Mouse (Mus musculus) NIH3T3 (cell line): Measurements from ENCODE around the gene Pom121.
A peak's percentile ranks its signal among the peaks of the same experiment; 100 is the strongest.

Experiments used
- DNase-seq: peaks from one replicate; pipeline ENCODE4 v3.0.0-alpha.2; 2012; ENCODE audit warnings: low read depth

The Pom121 gene

GRCm38 (mm10) chr5:135394004-135394823 is at the start of gene Pom121:
Gene Pom121 (minus strand): TSS chr5:135394546.
- peak; percentile 94 for DNase-seq

- peak; percentile 49 for DNase-seq
These were observed 48.1 kb upstream of the Pom121 start for GRCm38 (mm10) chr5:135442430-135442829.

DNA sequence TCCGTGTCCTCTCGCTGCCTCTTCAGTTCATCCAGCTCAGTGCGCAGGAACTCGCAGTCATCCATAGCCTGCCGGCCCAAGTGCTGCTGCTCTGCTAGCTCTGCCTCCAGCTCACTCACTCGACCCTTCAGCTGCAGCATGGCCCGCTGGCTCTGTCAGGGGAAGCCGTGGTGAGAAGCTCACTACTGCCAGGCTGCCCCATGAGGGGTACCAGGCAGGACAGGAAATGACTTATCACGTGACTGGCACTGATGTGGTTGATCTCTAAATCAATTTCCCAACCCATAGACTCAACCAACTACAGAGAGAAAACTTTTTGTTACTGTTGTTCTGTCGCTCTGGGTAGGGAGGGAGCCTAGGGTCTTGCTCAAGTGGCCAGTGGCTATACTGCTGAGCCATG is 40.7 kb upstream of the Pom121 start:
- DNase-seq = no peak

DNA sequence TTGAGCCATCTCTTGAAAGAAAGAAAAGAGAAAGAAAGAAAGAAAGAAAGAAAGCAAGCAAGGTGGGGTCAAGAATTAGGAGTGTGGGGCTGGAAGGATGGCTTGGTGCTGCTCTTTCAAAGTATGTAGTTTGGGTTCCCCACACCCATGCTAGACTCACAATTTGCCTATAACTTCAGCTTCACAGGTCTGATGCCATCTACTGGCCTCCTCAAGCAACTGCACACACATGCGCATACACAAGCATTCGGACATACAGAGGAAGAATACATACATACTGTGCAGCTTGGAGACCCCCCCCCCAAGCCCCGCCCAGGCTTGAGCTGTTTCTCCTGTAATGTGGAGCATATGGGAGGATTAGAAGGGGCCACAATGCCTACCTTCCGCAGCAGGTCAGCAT is 39.5 kb upstream of the Pom121 start:
- DNase-seq = no peak

- DNase-seq = no peak
These were observed 36.8 kb upstream of the Pom121 start for GRCm38 (mm10) chr5:135431111-135431510.

- peak; percentile 45 for DNase-seq
These were observed 34.4 kb upstream of the Pom121 start for GRCm38 (mm10) chr5:135428786-135429185.

DNA sequence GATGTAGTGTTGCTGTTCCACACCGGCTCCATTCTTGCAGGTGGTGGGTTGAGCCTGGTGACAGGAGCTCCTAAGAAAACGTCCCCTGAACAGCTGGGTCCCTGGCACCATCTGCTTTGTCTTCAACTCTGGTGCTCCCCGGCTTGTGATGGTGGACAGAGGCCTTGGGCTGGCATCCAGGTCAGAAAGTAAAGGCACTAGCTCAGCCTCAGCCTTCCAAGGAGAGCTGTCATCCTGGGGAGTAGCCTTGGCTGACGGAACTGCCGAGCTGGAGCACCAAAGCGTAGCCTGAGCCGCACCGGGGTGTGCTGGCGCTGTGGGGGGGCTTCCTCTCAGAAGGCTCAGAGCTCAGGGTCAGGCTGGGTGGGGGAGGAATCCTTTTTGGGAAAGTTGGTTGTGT is 15.9 kb upstream of the Pom121 start:
- DNase-seq = no peak

DNA sequence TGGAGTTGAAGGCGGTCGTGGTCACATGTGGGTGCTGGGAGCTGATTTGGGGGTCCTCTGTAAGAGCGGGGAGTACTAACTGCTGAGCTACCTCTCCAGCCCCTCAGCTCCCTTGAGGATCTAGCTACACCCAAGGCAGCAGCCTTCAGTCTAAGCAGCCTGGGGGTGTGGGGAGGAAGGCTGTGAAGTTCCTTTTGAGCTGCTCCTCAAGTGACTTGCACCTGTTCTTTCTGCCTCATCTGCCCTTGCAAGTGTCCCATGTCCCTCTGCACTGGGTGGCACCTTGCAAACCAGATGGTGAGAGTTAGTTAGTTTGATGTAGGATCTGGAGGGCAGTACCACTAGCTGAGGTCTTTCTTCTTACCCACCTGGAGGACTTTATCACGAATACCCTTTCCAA is 13.8 kb upstream of the Pom121 start:
- DNase-seq = no peak

- peak; percentile 14 for DNase-seq
These were observed 11.1 kb upstream of the Pom121 start for GRCm38 (mm10) chr5:135405437-135405836.

DNA sequence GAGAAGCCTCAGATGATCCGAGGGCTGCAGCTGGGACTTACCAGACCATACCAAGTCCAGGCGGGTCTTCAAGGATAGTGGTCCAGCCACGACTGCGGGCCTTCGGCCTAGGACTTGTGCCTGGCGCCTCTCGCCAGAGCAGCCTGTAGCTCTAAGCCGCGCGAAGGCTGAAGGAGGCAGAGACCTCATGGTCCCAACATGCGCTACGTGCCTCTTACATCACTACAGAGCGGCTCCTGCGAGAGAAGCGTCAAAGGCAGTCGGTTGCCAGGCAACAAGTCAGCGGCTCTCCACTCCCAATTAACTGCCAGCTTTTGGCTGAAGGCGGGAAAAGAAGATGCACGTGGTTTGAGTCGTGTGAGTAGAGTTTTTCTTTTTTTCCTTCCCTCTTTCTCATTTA is 10.3 kb upstream of the Pom121 start:
- DNase-seq = no peak

DNA sequence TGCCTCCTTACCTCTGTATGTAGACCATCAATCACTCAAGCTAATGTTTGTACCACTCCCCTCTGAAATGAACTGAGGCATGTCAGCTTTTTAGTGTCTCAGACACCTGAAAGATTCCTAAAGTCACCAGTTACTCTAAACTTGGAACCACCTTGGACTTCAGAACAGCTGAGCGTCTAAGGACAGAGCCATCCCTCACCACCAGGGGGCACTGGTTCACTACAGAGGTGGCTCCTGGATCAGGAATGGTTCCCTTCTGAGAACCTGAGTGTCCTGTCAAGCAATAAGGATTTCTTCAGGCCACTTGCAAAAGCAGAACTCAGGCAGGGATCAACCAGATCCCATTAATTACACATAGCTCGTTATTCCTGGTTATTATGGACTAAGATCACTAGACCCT is 5.9 kb upstream of the Pom121 start:
- DNase-seq = peak; percentile 92

DNA sequence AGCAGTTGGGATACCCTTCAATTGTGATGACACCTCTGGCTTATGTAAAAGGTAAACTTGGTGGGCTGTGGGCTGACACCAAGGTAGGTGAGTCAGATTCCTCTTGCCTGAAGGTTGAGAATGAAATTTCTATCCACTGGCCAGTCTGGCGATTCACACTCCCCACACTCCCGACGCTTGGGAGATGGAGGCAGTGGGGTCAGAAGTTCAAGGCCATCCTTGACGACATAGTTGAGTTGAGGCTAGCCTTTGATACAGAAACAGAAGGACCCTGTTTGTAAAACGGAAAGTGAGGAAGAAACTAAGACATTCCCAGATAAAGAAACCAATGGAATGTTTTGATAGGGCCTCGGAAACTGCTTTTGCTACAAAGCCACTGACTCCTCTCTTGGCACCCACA is 5.0 kb upstream of the Pom121 start:
- no peak for DNase-seq

DNA sequence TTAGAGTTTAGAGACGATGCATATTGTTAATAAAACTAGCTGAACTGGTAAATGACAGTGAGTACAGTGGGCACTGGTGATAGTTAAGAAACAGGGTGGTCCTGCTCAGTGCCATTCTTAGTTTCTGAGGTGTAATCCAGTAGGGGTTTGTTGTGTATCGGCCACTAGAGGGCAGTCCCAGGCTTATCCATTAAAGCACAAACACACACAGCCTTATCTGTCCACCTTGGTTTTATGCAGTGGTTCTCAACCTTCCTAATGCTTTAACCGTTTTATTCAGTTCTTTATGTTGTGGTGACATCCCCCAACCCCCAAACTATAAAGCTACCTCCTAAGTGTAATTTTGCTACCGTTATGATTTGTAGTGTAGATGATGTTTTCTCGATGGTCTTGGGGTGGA is 1.5 kb upstream of the Pom121 start:
- peak; percentile 74 for DNase-seq

GRCm38 (mm10) chr5:135383771-135384170 is 10.6 kb downstream of the Pom121 start:
- DNase-seq = no peak

DNA sequence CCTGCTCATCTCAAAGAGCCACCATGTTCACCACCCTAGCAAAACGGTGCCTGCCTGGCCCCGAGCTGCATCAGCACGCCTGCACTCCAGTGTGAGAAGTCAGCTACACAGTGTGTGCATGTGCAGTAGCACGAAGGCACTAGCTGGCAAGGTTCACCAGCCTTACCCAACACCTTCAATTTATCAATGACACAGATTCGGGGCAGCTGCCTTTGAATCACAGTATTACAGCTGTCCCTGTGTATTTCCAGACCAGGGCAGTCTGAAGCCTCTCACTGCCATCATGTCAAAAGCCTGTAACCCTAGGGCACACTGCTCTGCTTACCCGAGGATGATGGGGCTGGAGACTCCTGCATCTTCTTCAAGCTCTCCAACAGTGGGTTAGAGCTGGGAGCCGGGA is 11.6 kb downstream of the Pom121 start:
- DNase-seq = no peak

DNA sequence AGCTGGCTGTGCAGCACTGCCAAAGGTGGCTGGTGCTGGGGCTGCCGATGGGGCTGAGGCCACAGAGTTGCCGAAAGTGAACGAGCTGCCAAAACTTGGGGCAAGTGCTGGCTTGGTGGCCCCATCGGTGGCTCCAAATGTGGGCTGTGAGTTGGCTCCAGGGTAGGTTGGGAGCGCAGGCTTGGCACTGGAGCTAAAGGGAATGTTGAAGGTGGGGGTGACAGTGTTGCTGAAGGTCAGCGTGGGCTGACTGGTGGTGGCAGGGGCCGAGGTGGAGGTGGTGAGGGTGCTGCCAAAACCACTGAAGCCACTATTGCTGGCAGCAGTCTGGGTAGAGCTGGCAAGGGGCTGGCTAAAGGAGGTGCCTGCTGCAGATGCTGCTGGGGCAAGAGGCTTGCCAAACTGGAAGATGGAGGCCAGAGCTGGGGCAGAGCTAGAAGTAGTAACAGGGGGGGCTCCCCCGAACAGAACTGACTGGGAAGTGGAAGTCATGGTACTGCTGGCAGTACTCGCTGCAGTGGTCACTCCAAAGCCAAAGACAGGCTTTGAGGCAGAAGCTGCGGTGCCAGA is 12.9 kb downstream of the Pom121 start:
- DNase-seq = no peak

GRCm38 (mm10) chr5:135380681-135381080 is 13.7 kb downstream of the Pom121 start:
- no peak for DNase-seq

GRCm38 (mm10) chr5:135376341-135376740 is 18.0 kb downstream of the Pom121 start:
- DNase-seq = no peak

- no peak for DNase-seq
These were observed 19.2 kb downstream of the Pom121 start for GRCm38 (mm10) chr5:135375167-135375566.

GRCm38 (mm10) chr5:135373601-135374000 is 20.7 kb downstream of the Pom121 start:
- no peak for DNase-seq

DNA sequence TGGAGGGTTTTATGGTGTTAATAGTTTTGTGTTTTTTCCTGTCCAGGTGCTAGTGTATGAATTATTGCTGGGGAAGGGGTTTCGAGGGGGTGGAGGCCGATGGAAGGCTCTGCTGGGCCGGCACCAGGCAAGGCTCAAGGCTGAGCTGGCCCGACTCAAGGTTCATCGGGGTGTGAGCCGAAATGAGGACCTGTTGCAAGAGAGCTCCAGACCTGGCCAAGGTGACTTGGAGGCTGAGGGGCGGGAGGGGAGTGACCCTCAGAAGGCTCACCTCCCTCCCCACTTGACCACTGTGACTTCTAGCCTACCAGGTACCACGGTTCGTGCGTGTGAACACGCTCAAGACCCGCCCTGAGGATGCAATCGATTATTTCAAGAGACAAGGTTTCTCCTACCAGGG is 23.2 kb downstream of the Pom121 start:
- no peak for DNase-seq

GRCm38 (mm10) chr5:135369787-135370654 is 24.3 kb downstream of the Pom121 start, which contains the start of gene Nsun5:
Gene Nsun5 (plus strand): TSS chr5:135369953.
- DNase-seq = peak; percentile 98

DNA sequence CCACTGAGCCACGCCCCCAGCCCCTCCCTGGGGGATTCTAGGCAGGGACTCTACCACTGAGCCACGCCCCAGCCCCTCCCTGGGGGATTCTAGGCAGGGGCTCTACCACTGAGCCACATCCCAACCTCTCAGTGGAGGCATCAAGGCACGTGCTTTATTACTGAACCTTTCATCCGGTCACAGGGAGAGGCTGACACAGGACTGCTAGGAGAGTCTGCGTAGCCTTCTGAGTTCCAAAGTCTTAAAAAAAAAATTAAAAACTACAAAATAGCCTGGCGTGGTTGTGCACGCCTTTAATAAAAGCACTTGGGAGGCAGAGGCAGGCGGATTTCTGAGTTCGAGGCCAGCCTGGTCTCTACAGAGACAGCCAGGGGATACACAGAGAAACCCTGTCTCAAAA is 25.1 kb downstream of the Pom121 start:
- peak; percentile 16 for DNase-seq
